Mouse (Mus musculus) midbrain, embryonic 14.5 days (tissue): ENCODE measurements around the gene Ppp1r37. TPM values are rescaled to one million over a fixed set of nuclear protein-coding genes. Genes with fewer than 3 reads are reported as not detected.

Source experiments
- ATAC-seq: fragments of 200-750 bp; cut with Nextera tagmentation; 2 replicates; pipeline ENCODE4 v1.8.0; 2017; ENCODE audit warnings: moderate number of reproducible peaks, moderate library complexity; ENCODE audit not compliant: low FRiP score, low TSS enrichment
- DNase-seq: peaks from one replicate; pipeline ENCODE4 v3.0.0-alpha.2; 2015
- H3K27ac ChIP-seq: fragments of 300-500 bp; sonication (generic); replicated peaks from 2 replicates; pipeline ENCODE4 v1.5.1; 2014; ENCODE audit warnings: mild to moderate bottlenecking, low read depth, low read length, moderate library complexity
- H3K27me3 ChIP-seq: fragments of 300-500 bp; sonication (generic); 2 replicates; pipeline ENCODE4 v1.6.1; 2014; ENCODE audit warnings: low read length, control low read depth, mixed read lengths; ENCODE audit not compliant: control insufficient read depth, insufficient read depth
- H3K36me3 ChIP-seq: fragments of 300-500 bp; sonication (generic); 2 replicates; pipeline ENCODE4 v1.6.1; 2014; ENCODE audit warnings: low read length, control low read depth; ENCODE audit not compliant: control insufficient read depth, insufficient read depth
- H3K4me1 ChIP-seq: fragments of 300-500 bp; sonication (generic); 2 replicates; pipeline ENCODE4 v1.6.1; 2014; ENCODE audit warnings: mild to moderate bottlenecking, antibody characterized with exemption, low read length, control low read depth; ENCODE audit not compliant: control insufficient read depth, insufficient read depth
- H3K4me2 ChIP-seq: fragments of 300-500 bp; sonication (generic); 2 replicates; pipeline ENCODE4 v1.6.1; 2014; ENCODE audit warnings: mild to moderate bottlenecking, low read length, moderate library complexity
- H3K4me3 ChIP-seq: fragments of 300-500 bp; sonication (generic); replicated peaks from 2 replicates; pipeline ENCODE4 v1.5.1; 2014; ENCODE audit warnings: low read depth, low read length
- H3K9ac ChIP-seq: fragments of 300-500 bp; sonication (generic); replicated peaks from 2 replicates; pipeline ENCODE4 v1.6.1; 2014; ENCODE audit warnings: mild to moderate bottlenecking, low read length, moderate library complexity
- H3K9me3 ChIP-seq: fragments of 300-500 bp; sonication (generic); 2 replicates; pipeline ENCODE4 v1.6.1; 2016; ENCODE audit warnings: low read length, control low read depth, mixed read lengths; ENCODE audit not compliant: control insufficient read depth
- WGBS: fragments of 180-500 bp; shearing (Covaris S2); extraction: QIAGEN DNeasy Blood & Tissue Kit; methylation state at CpG from one replicate; pipeline ENCODE4 v1.1.7; 2014; 5-methylcytosine and 5-hydroxymethylcytosine counted together
- polyA plus RNA-seq: library from polyadenylated mRNA; unstranded; fragments of >200 nt; fragmentation: Nextera tagmentation; extraction: Ambion mirVana; gene quantifications from 2 replicates; pipeline ENCODE4 v1.2.1, GENCODE M21; 2014

The Ppp1r37 gene
- polyA plus RNA-seq, 1 experiment from 2014 or later, result 9.5 TPM

DNA sequence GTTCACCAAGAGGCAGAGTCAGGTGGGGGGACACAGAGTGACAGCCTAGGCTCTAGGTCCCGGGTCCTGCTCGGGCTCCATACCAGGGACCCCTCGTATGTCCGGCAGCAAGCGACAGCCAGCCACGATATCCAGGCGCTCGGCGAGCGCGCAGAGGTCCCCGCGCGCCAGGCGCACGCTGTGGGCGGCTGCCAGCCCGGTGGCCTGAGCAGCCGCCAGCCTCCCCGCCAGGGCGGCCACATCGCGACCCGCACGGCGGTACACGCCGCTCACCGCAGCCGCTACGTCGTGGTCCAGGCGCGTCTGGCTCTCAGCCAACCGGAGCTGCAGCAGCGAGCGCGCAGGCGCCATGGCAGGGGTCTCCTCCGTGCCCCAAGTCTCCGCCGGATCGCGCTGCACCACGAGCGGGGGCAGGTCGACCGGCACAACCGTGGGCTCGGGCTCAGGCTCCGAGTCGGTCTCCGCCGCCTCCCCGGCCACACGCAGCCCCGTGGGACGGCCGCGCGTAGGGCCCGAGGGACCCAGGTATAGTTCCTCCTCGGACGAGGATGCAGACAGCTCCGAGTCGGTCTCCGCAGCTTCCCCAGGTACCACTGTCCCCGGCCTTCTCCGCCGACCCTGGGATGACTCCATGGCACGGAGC lies 55.8 kb downstream of the Ppp1r37 start:
- no peaks in the 10 kb centered on the region for H3K9me3 ChIP-seq
- peaks cover 18% of the 10 kb centered on the region for H3K4me1 ChIP-seq
- peak overlapping the region; percentile 77 for H3K4me3 ChIP-seq
- peak overlapping the region; percentile 67 for H3K4me2 ChIP-seq
- DNase-seq (peak; percentile 91), ATAC-seq (peak; percentile 24; the same call in 1 of the 2 replicates)
- H3K9ac ChIP-seq, result peak overlapping the region; percentile 81
- H3K27ac ChIP-seq, result peak overlapping the region; percentile 85
- H3K27me3 ChIP-seq, result no peaks in the 10 kb centered on the region
- under 1% methylated on average over 67 of the region's 71 CpGs for WGBS
- H3K36me3 ChIP-seq, result no peaks in the 10 kb centered on the region

DNA sequence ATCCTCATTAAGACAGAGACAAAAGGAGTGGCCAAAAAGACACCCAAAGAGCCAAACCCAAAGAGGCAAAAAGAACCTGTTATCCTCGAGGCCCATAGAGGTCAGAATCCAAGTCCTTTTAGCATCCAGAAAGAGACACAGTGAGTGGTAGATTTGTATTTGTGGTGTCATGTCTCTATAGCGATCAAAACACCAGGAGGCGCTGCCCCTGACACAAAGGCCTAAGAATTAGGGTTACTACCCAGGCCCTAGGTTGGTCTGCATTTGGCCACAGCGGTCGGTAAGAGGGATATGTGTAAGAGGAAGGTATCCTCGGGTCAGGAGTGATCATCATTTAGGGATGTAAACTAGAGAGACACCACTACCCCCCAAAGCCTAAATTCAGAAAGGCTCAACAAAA lies 56.5 kb downstream of the Ppp1r37 start:
- H3K4me3 ChIP-seq, result peak overlapping the region; percentile 77
- WGBS, result 22% methylated on average over 6 of the region's 6 CpGs
- no peaks in the 10 kb centered on the region for H3K27me3 ChIP-seq
- no peak overlapping the region for H3K27ac ChIP-seq
- H3K9me3 ChIP-seq, result no peaks in the 10 kb centered on the region
- peaks cover 18% of the 10 kb centered on the region for H3K4me1 ChIP-seq
- H3K4me2 ChIP-seq, result peak overlapping the region; percentile 67
- no peaks in the 10 kb centered on the region for H3K36me3 ChIP-seq
- no peak overlapping the region for H3K9ac ChIP-seq
- peak; percentile 24 for DNase-seq
- ATAC-seq, result no peak

DNA sequence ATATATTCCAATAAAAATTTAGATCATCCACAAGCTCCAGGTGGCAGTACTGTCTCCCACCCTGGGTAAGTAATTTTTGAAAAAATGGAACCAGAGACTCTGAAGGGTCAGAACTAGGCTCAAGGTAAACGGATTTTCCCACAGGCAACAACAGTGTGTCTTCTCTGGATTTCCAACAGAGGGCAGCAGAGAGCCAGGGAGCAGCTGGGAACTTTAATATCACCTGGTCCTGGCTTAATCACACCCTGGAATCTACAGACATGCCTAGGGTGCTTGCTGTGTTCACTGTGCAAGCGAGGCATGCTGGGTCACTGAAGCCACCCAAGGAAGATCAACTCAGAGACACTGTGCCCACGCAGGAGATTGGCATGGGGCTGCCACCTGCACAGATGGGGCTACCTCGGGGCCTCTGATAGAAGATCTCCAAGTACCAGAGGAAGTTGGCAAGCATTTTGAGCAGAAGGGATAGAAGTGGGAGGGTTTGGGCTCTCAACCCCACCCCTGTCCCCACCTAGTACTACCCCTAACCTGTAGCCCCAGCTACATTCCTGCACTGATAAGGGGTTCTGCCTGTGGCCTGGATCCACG lies 59.3 kb downstream of the Ppp1r37 start:
- DNase-seq, result peak; percentile 74
- Histone ChIP-seq H3K4me1 (peaks cover 10% of the 10 kb centered on the region), H3K9ac (no peak overlapping the region), H3K4me2 (no peak overlapping the region), H3K27ac (no peak overlapping the region), H3K4me3 (no peak overlapping the region), H3K36me3 (no peaks in the 10 kb centered on the region), H3K9me3 (no peaks in the 10 kb centered on the region), H3K27me3 (no peaks in the 10 kb centered on the region)
- WGBS, result 41% methylated on average over 5 of the region's 5 CpGs
- no peak for ATAC-seq

DNA sequence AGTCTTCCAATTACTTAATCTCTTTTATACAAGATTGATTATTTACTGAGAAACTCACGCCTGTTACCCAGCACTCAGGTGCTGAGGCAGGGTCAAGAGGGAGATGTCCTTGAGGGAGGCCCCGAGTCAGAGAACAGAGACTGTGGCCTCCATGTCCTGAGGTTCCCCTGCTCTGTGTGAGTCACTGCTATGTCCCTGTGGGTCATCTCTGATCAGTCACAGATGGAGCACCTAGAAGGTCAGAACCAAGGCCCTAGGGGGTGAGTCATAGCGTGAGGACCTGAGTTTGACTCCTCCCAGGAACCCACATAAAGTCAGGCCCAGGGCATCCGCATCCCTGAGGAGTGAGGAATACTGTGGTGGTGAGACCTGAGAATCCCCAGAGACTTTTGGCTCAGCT lies 61.2 kb downstream of the Ppp1r37 start:
- WGBS, result 79% methylated on average over 4 of the region's 4 CpGs
- Histone ChIP-seq H3K27ac (no peak overlapping the region), H3K4me1 (peaks cover 3% of the 10 kb centered on the region; the same call in 1 of the 2 replicates), H3K4me2 (no peak overlapping the region), H3K36me3 (no peaks in the 10 kb centered on the region), H3K27me3 (no peaks in the 10 kb centered on the region), H3K9me3 (no peaks in the 10 kb centered on the region), H3K4me3 (no peak overlapping the region), H3K9ac (no peak overlapping the region)
- no peak for ATAC-seq
- DNase-seq, result no peak

DNA sequence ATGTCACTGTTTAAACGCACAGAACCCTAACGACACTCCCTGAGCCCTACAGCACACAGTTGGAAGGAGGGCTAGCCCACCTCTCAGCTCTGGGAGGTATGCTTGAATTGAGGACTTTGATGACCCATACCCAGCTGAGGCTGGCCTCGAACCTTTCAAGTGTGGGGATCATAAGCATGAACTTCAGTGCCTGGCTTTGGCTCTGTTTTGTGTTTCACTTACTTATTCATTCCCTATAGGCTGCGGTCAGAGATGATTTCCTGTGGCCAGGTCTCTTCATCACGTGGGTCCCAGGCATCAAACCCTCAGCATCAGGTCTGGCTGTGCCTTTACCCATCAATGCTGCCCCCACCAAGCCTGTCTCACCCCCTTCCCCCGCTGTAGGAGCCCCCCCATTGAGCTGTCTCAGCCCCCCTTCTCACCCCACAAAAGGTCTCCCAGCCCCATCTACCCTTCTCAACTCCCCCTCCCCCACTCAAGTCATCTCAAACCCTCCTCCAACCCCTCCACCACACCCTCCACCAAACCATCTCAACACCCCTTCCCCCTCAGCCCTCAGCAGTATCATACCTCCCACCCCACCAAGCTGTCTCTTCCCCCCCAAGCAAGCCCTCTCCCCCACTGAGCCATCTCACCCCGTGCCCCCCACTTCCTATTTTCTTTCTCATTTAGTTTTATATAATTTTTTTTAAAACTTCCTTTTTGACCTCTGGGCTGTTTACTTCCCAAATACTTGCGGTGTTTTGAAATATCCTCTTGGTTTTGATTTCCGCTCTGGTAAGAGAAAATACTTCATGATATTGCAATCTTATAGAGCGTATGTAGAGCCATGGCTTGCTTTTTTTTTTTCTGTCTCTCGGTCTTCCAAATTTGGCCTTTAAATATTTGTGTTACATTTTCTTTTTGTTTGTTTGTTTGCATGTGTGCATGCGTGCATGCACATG lies 62.2 kb downstream of the Ppp1r37 start:
- Histone ChIP-seq H3K4me3 (no peak overlapping the region), H3K9me3 (no peaks in the 10 kb centered on the region), H3K36me3 (no peaks in the 10 kb centered on the region), H3K4me2 (no peak overlapping the region), H3K4me1 (no peaks in the 10 kb centered on the region), H3K27ac (no peak overlapping the region), H3K27me3 (no peaks in the 10 kb centered on the region), H3K9ac (no peak overlapping the region)
- DNase-seq, result no peak
- 78% methylated on average over 12 of the region's 12 CpGs for WGBS
- no peak for ATAC-seq

DNA sequence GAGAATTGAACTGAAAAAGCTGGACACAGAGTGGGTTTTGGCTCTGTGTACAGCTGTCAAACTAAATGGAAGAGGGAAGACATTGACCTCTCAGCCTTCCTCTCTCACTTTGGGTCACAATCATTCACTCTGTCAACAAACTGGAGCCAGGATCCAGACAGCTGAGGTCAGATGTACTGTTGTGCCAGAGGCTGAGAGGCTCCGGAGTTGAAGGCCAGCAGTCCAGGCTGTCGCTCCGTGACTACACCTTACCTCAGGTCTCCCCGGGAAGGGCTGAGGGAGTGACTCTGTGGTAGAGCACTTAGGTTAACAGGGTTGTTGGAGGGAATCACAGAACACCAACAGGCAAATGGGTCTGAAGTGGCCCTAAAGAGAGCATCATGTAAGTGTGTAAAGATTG lies 64.5 kb downstream of the Ppp1r37 start:
- H3K4me1 ChIP-seq, result no peaks in the 10 kb centered on the region

DNA sequence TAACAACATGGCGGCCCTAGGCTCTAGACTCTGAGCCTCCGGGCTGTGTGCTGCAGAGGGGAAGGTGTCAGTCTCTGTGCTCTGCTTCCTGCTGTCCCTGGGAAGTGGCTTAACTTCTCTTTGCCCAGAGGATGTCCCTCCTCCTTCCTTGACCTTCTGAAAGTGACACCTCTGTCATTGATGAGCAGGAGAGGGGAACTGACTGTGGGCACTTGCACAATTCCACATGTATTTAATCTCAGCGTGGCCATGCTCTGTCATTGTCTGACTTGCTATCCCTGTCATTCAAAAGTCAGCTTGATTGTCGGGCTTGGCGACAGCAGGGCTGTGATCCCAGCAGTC lies 66.7 kb downstream of the Ppp1r37 start:
- no peaks in the 10 kb centered on the region for H3K36me3 ChIP-seq
- no peak overlapping the region for H3K4me2 ChIP-seq
- H3K27ac ChIP-seq, result no peak overlapping the region
- 57% methylated on average over 5 of the region's 5 CpGs for WGBS
- no peaks in the 10 kb centered on the region for H3K9me3 ChIP-seq
- H3K4me1 ChIP-seq, result no peaks in the 10 kb centered on the region
- DNase-seq (no peak), ATAC-seq (no peak)
- H3K27me3 ChIP-seq, result peaks cover 7% of the 10 kb centered on the region; the same call in 1 of the 2 replicates
- no peak overlapping the region for H3K9ac ChIP-seq
- H3K4me3 ChIP-seq, result no peak overlapping the region

More for the DNA sequence above, 64.5 kb downstream of the Ppp1r37 start:
- DNase-seq (no peak), ATAC-seq (no peak)
- Histone ChIP-seq H3K27ac (no peak overlapping the region), H3K27me3 (no peaks in the 10 kb centered on the region), H3K36me3 (no peaks in the 10 kb centered on the region), H3K9me3 (no peaks in the 10 kb centered on the region), H3K4me3 (no peak overlapping the region), H3K4me2 (no peak overlapping the region), H3K9ac (no peak overlapping the region)
- 92% methylated on average over 4 of the region's 4 CpGs for WGBS

DNA sequence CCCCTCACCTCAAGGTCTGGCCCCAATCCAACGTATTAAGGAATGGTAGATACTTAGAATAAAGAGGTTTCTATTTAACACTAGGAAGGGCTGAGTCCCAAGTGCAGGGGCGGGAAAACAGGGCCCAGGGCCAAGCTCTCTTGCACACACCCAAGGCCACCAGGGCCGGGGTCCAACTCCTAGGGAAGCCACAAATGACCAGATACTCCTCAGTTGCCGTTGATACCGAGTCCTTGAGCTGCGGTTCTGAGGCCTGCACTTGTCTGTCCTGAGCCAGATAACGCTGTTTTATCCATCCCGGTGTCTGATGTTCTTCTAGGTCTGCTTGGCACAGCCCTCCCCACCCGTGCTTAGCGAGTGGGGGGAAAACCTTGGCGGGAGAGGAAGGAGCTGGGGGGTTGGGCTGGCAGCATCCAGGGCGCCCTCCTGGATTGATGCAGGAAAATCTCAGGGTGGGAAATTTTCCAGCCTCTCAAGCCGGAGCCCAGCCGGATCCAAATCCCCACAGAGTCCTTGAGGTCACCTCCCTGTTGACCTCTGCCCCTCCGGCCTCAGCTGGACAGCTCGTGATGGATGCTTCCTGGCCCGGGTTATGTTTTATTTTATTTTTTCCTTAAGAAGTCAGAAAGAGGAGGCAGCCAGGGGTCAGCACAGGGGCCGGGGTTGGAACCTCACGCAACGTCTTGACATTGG lies 67.2 kb downstream of the Ppp1r37 start:
- H3K27me3 ChIP-seq, result peaks cover 11% of the 10 kb centered on the region; the same call in 1 of the 2 replicates
- ATAC-seq (no peak), DNase-seq (no peak)
- no peak overlapping the region for H3K4me2 ChIP-seq
- H3K9me3 ChIP-seq, result no peaks in the 10 kb centered on the region
- H3K4me1 ChIP-seq, result no peaks in the 10 kb centered on the region
- H3K4me3 ChIP-seq, result no peak overlapping the region
- 73% methylated on average over 20 of the region's 20 CpGs for WGBS
- no peak overlapping the region for H3K9ac ChIP-seq
- no peaks in the 10 kb centered on the region for H3K36me3 ChIP-seq
- no peak overlapping the region for H3K27ac ChIP-seq
